Mouse (Mus musculus): ENCODE data around the gene Defa20.
"Not testable (repeated sequence)": the region's sequence is repeated elsewhere in the genome, so short reads cannot be mapped to it uniquely, and the experiment has no call there.

The Defa20 gene

DNA sequence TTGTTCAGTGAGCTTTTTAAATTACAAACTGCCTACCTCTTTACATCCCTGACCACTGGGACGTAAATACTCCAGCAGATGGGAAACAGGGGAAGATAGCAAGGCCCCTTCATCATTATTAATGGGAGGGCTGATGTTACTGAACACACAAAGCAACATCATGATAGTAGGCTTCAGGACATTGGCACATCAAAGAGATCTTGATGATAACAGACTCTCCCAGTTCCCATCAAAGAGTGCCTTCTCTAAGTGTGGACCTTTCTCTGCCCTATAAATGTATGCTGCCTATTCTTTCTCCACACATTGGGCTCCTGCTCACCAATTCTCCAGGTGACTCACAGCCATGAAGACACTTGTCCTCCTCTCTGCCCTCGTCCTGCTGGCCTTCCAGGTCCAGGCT, at the start of gene Defa20:
TSS of gene Defa20 (plus strand) at position 301 of the 400 bp plus-strand sequence.
- DNase-seq (ENCODE audit: low read depth, low spot score): not testable (repeated sequence)

DNA sequence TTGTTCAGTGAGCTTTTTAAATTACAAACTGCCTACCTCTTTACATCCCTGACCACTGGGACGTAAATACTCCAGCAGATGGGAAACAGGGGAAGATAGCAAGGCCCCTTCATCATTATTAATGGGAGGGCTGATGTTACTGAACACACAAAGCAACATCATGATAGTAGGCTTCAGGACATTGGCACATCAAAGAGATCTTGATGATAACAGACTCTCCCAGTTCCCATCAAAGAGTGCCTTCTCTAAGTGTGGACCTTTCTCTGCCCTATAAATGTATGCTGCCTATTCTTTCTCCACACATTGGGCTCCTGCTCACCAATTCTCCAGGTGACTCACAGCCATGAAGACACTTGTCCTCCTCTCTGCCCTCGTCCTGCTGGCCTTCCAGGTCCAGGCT, 19.7 kb downstream of the Defa20 start, which contains the start of gene Defa32:
TSS of gene Defa32 (plus strand) at position 301 of the 400 bp plus-strand sequence.
- DNase-seq (ENCODE audit: low read depth, low spot score): not testable (repeated sequence)
